Mouse (Mus musculus) small intestine, adult 2 months (tissue): ENCODE results near the gene Kdm5a.

Experiments
- CTCF ChIP-seq: fragments of 200-500 bp; IDR thresholded peaks from 2 replicates; pipeline ENCODE4 v1.5.1; 2012; ENCODE audit warnings: low read depth, mild to moderate bottlenecking, control low read depth, inconsistent platforms, low read length, moderate library complexity, mixed read lengths; ENCODE audit not compliant: insufficient replicate concordance, insufficient read length; ENCODE audit errors: extremely low read depth
- POLR2A ChIP-seq: fragments of 200-500 bp; IDR thresholded peaks from 2 replicates; pipeline ENCODE4 v1.6.1; 2012; ENCODE audit warnings: low read depth, mild to moderate bottlenecking, control low read depth, inconsistent platforms, low read length, moderate library complexity

- TF ChIP-seq POLR2A: no peak
- TF ChIP-seq CTCF: no peak
These were observed 74.2 kb downstream of the Kdm5a start for GRCm38 (mm10) chr6:120438161-120438560.
